Mouse (Mus musculus): Measurements from ENCODE around the gene Egfem1.

The Egfem1 gene

GRCm38 (mm10) chr3:29081952-29082295 is at the start of gene Egfem1:
Egfem1 (plus strand) TSS chr3:29082023.
- no peak for DNase-seq (ENCODE audit: low read depth, low spot score)

DNA sequence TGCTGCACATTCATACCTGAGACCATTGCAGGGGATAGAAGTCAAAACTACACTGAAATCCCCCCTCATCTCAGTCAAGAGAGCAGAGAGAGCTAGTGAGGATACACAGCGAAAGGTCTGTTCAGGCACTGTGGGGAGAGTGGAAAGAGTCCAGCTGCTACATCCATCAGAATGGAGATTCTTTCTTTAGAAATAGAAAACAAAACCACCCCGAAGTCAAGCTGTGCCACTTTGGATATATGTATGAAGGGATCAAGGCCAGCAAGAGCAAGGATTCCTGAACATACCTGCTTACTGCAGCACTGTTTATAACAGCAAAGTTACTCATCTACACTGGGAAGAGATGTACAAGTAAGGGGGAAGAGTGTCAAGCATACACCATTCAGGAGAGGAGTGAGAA is 48.7 kb upstream of the Egfem1 start:
- no peak for DNase-seq (ENCODE audit: low read depth, low spot score)

DNA sequence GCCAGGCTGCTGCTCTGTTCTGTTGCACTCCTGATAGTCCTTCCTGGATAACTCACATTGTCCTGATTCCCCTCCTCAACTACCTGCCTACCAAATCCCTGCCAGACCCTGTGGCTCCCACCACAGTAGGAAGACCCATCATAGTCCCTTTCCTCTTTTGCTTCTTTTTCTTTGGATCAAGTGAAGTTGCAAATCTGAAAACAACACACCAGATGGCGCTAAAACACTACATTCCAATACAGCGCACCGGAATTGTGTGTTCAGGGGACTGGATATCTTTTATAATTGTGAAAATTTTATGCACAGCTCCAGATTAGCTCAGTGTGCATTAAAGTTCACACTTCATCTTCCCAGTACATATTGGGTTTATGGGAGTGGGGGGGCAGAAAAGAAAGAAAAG is 45.7 kb upstream of the Egfem1 start:
- no peak for DNase-seq (ENCODE audit: low read depth, low spot score)

DNA sequence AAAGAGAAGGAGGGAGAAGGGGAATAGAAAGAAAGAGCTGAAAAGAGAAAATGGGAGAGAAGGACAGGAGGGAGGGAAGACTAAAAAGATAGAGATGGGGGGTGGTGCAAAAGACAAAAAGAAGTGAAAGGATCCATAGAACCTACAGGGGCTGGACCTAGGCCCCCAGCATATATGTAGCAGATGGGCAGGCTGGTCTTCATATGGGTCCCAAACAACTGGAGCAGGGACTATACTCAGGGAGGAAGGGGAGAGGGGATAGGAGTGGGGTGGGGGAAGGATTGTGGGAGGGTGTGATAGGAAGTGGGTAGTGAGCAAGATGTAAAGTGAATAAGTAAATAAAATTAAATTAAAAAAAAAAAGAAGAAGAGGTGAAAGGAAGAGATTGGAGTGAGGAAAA is 45.2 kb upstream of the Egfem1 start:
- DNase-seq (ENCODE audit: low read depth, low spot score) = no peak

GRCm38 (mm10) chr3:29040064-29040463 is 41.8 kb upstream of the Egfem1 start:
- DNase-seq (ENCODE audit: low read depth, low spot score) = no peak

GRCm38 (mm10) chr3:29046281-29046680 is 35.5 kb upstream of the Egfem1 start:
- DNase-seq (ENCODE audit: low read depth, low spot score) = no peak

- no peak for DNase-seq (ENCODE audit: low read depth, low spot score)
Observed at GRCm38 (mm10) chr3:29047273-29047932, 34.4 kb upstream of the Egfem1 start.

DNA sequence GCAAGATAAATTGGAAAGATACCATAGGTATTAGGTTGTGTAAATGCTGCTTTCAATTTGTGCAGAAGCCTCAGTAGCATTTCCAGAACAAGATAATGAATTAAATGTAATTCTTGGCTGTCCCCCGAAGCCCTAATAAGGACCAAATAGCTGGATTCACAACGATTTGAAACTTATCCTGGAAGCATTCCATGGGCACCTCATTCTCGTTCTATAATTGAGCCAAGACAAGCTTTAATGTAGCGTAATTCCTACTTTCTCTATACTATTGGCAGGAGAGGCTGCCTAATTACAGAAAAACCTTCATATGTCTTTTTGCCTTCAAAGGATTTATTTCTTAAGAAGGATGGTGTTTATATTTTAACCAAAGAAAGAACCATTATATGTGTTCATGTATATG is 18.7 kb upstream of the Egfem1 start:
- no peak for DNase-seq (ENCODE audit: low read depth, low spot score)

DNA sequence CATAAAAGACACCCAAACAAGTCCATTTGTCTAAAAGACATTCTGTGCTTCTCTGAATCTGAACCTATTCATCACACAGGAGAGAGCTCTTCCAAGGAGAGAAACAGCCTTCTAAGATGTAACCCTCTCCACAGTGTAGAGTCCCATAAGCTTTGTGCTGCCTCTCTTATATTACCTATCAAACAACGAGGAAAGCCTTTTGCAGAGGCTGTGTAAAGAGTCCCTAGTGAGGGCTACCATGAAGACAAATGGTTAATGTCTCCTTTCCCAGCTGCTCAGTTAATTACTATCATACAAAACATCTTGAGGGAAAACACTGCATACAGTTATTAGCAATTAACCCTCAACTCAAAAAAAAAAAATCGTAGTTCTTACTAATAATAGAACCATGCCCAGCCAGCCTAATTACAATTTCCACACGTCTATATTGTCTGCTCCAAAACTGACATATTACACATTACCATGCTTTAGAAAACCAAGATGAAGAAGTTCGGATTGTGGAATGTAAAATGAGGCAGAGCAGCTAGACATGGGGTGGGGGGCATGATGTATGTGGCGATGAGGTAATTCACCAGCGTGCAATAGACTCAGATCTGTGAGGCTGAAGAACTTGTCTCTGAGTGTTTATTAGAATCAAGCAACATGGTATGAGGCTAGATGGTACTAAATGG is 13.3 kb upstream of the Egfem1 start:
- DNase-seq (ENCODE audit: low read depth, low spot score) = no peak

DNA sequence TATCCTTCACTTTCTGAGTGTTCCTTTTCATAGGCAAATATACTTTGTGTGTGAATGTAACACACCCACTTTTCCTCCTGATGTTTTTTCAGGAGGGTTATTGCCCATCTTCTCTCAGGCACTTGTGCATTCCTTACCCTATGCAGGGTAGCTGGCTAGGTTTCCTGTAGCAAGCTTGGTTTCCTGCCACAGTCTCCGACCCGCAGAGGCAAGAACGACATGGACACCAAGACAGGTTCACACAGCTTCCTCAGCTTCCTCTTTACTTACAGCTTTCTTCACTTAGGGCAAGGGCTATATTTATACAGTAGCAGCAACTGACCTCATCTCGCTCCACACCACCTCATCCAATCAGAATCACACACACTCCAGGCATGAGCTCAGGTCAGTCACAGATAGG is 10.5 kb upstream of the Egfem1 start:
- DNase-seq (ENCODE audit: low read depth, low spot score) = no peak

GRCm38 (mm10) chr3:29081517-29081916 is 306 bp upstream of the Egfem1 start:
- no peak for DNase-seq (ENCODE audit: low read depth, low spot score)

GRCm38 (mm10) chr3:29082296-29082995 is 623 bp downstream of the Egfem1 start:
- no peak for DNase-seq (ENCODE audit: low read depth, low spot score)

DNA sequence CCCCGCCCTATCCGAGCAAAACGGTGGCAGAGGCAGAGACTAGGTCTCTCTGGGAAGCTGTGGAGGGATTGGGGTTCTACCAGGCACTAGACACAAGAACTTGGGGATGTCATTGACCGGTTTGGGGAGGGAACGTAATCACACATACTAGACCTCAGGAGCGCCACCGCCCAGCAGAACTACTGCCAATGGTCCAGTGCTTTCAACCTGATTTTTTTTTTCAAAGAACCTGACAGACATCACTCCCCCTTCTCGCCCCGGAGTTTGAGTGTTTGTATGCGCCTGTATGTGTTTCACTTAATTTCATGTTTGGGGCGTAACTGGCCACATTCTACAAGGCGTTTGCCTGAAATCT is 1.1 kb downstream of the Egfem1 start:
- no peak for DNase-seq (ENCODE audit: low read depth, low spot score)

DNA sequence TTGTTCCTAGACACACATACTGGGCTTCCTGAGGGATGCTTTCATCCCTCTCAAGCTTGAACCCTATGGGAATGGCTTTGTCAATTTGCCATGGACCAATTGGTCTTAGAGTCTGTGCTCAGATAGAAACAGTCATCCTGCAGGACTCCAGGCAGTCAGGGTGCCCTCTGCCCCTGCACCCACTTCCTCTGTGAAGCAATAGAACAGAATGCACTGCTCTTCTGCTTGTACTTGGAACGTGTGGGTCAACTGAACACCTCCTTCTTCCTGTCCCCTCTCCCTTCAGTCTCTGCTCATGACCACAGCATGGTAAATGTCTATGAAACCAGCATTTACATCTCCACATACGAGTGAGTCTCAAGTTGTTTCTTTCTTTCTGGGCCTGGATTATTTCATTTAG is 16.6 kb downstream of the Egfem1 start:
- no peak for DNase-seq (ENCODE audit: low read depth, low spot score)

- DNase-seq (ENCODE audit: low read depth, low spot score) = no peak
Observed at GRCm38 (mm10) chr3:29106016-29106723, 24.3 kb downstream of the Egfem1 start.

DNA sequence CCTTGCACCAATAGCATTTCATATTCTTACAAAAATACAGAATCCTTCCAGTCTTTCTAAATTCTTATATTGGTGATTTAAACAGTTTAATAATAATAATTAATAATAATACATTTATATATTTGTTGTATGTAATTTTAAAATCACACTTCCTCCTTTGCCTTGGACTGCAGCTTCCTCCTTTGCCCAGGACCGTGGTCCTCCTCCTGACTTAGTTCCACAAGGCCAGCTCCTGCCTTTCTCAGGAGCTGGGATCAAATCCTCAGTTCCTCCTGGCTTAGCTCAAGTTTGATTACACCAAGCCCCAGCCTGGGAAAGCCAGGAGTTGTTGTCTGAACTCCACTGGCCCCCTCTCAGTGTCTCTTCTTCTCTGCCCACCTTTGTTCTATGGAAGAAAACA is 25.3 kb downstream of the Egfem1 start:
- DNase-seq (ENCODE audit: low read depth, low spot score) = no peak

GRCm38 (mm10) chr3:29110321-29110720 is 28.5 kb downstream of the Egfem1 start:
- no peak for DNase-seq (ENCODE audit: low read depth, low spot score)

DNA sequence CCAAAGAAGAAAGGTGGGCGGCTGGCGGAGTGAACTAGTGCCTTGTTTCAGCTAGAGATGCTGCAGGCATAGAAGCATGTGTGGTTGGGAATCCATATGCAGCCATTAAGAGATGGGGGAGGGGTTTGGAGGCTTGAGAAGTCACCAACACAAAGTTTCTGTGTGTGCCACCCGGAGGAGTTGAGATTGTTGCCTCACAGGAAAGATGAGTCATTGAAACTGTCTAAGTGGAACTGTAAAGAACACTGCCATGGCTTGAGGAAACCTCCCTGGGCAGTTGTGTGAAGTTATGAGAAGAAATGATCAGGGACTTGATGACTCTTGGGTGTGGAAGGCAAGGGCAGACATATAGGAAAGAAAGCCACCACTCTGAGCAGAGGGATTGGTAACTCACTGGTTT is 32.7 kb downstream of the Egfem1 start:
- DNase-seq (ENCODE audit: low read depth, low spot score) = no peak

- no peak for DNase-seq (ENCODE audit: low read depth, low spot score)
Observed at GRCm38 (mm10) chr3:29117379-29117778, 35.6 kb downstream of the Egfem1 start.

GRCm38 (mm10) chr3:29122556-29122955 is 40.7 kb downstream of the Egfem1 start:
- DNase-seq (ENCODE audit: low read depth, low spot score) = no peak

DNA sequence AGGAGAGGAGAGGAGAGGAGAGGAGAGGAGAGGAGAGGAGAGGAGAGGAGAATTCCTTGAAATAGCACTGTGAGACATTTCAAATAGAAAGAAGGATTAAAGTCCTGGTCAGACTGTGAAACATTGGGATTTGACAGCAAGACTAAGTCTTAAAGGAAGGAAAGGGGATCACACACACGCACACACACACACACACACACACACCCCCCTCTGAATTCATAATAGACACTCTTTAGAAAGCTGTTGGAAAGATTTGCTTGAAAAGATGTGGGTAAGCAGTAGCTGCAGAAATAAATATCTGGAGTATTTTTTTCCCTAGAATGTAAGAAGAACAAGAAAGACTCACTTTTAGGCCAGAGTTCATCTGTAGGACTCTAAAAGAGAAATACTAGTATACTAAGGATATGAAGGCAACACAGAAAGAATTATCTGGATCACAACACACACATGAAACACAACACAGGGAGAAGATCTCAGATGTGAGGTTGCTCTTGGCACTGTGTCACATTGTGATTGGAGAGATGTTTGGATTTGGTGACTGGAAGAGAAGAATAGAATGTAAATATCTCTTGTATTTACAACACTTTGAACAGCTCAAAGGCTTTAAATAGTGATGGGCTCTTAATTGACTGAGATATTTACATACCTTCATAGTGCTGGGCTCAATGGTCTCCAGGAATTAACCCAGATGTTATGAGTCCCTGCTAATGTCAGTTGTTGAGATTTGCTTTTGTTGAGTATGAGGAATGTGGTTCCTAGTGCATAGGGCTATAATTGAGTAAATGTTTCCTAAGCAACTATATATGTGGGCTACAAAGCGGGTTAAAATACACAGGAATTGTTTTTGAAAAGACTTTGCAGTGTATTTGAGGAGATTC is 50.5 kb downstream of the Egfem1 start:
- no peak for DNase-seq (ENCODE audit: low read depth, low spot score)

DNA sequence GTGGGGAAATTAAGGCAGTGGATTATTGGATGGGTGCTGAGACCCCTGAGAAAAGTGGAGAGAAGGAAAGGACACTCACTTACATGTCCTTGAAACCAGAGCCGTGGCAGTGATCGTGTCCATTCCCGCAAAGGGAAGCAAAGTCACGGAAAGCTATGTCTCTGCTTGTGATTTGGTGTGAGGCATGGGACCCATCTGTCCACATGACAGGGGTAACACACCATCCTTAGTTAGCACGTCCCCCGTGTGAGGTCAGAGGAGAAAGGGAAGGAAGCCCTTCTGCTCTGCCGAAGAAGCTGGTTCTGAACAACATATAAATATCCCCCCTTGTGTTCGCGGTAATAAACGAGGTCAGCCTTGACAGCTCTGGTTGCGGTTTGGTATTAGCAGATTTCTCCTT is 52.7 kb downstream of the Egfem1 start:
- DNase-seq (ENCODE audit: low read depth, low spot score) = no peak

All from c-Kit-negative CD71-positive TER-119-positive erythroid progenitor cells, embryonic 14.5 days (primary cell).